25 mouse cellular contexts compared by ENCODE assay signal in genomic region chr8:123880821-123881350, GRCm38 (mm10). TPM values are rescaled to one million over a fixed set of nuclear protein-coding genes. Genes with fewer than 3 reads are reported as not detected.
A peak's percentile ranks its signal among the peaks of the same experiment; 100 is the strongest.
DNase-seq lines count a peak whose midpoint lies in the region; ATAC-seq and TF ChIP-seq lines count a peak whose summit lies in the region.
"Had no signal": no experiment of that assay in that cellular context is flagged by ENCODE, and none has a peak within 500 bp of the region (broad histone marks: within the 10 kb centered on the region; RNA-seq: fewer than 3 reads in every experiment).

No protein-coding gene starts in this region.

- ATAC-seq in intestine, postnatal 0 days = no peak
- ATAC-seq in intestine, embryonic 16.5 days = no peak
- no peak for ATAC-seq in liver, postnatal 0 days
- no peak for ATAC-seq in liver, embryonic 12.5 days
- no peak for ATAC-seq in heart, embryonic 12.5 days (ENCODE audit: insufficient number of reproducible peaks, low FRiP score)
- ATAC-seq: activated CD4-positive, CD25-positive, alpha-beta regulatory T cell, adult 4 months; hindbrain, embryonic 16.5 days; midbrain, embryonic 15.5 days had no signal

- 17% methylated on average over 4 of the region's 4 CpGs for WGBS in intestine, postnatal 0 days
- 27% methylated on average over 4 of the region's 4 CpGs for WGBS in intestine, embryonic 16.5 days
- 34% methylated on average over 4 of the region's 4 CpGs for WGBS in liver, postnatal 0 days (ENCODE audit: insufficient replicate concordance)
- 41% methylated on average over 4 of the region's 4 CpGs for WGBS in liver, embryonic 12.5 days (ENCODE audit: insufficient replicate concordance)
- 42% methylated on average over 4 of the region's 4 CpGs for WGBS in olfactory bulb, adult 2 months
- WGBS in heart, embryonic 12.5 days = 35% methylated on average over 4 of the region's 4 CpGs

- no peak for TF ChIP-seq POLR2A in bone marrow macrophage, adult 2 months (IDR thresholded peaks at IDR 0.05; ENCODE audit: borderline replicate concordance, low read depth, low read length)
- no peak for TF ChIP-seq POLR2A in olfactory bulb, adult 2 months (IDR thresholded peaks at IDR 0.05; ENCODE audit: insufficient read depth, low read depth, low read length)

- no peaks in the 10 kb centered on the region for H3K36me3 ChIP-seq in intestine, postnatal 0 days (ENCODE audit: control insufficient read depth, insufficient read depth)
- H3K36me3 ChIP-seq in intestine, embryonic 16.5 days (ENCODE audit: control insufficient read depth, insufficient read depth, low read length) = no peaks in the 10 kb centered on the region
- H3K36me3 ChIP-seq in liver, postnatal 0 days (replicated peaks; ENCODE audit: insufficient read depth, low read length) = no peaks in the 10 kb centered on the region
- no peaks in the 10 kb centered on the region for H3K36me3 ChIP-seq in liver, embryonic 12.5 days
- no peaks in the 10 kb centered on the region for H3K36me3 ChIP-seq in heart, embryonic 12.5 days
- H3K36me3 ChIP-seq: embryonic facial prominence, embryonic 10.5 days; heart, embryonic 10.5 days; limb, embryonic 13.5 days; liver, embryonic 15.5 days; midbrain, embryonic 15.5 days; neural tube, embryonic 13.5 days had no signal

- no peak overlapping the region for H3K27ac ChIP-seq in intestine, postnatal 0 days (ENCODE audit: low read depth, low read length)
- no peak overlapping the region for H3K27ac ChIP-seq in intestine, embryonic 16.5 days (ENCODE audit: low read length)
- H3K27ac ChIP-seq in liver, postnatal 0 days (ENCODE audit: low read depth) = no peak overlapping the region
- H3K27ac ChIP-seq in liver, embryonic 12.5 days = no peak overlapping the region
- H3K27ac ChIP-seq in bone marrow macrophage, adult 2 months (ENCODE audit: insufficient read depth, low read depth, low read length) = peak overlapping the region; percentile 32
- H3K27ac ChIP-seq in olfactory bulb, adult 2 months (ENCODE audit: insufficient read depth, low read depth, low read length) = peak overlapping the region; percentile 87
- H3K27ac ChIP-seq in heart, embryonic 12.5 days (ENCODE audit: poor library complexity, severe bottlenecking) = no peak overlapping the region
- H3K27ac ChIP-seq: embryonic facial prominence, embryonic 10.5 days; heart, embryonic 10.5 days; limb, embryonic 13.5 days; liver, embryonic 15.5 days; midbrain, embryonic 15.5 days; neural tube, embryonic 13.5 days had no signal

- no peaks in the 10 kb centered on the region for H3K27me3 ChIP-seq in intestine, postnatal 0 days (replicated peaks; ENCODE audit: control insufficient read depth, insufficient read depth, low read length)
- peaks cover 3% of the 10 kb centered on the region for H3K27me3 ChIP-seq in intestine, embryonic 16.5 days (replicated peaks; ENCODE audit: control insufficient read depth, insufficient read depth, low read length)
- H3K27me3 ChIP-seq in liver, postnatal 0 days (ENCODE audit: insufficient read depth, low read length) = 0 out of 2 replicates have a peak, but pooled peaks cover 6% of the 10 kb centered on the region
- peaks cover 48% of the 10 kb centered on the region for H3K27me3 ChIP-seq in liver, embryonic 12.5 days (replicated peaks)
- H3K27me3 ChIP-seq in heart, embryonic 12.5 days (replicated peaks) = peaks cover 12% of the 10 kb centered on the region

- no peak overlapping the region for H3K4me3 ChIP-seq in intestine, postnatal 0 days (ENCODE audit: low read depth, low read length)
- no peak overlapping the region for H3K4me3 ChIP-seq in intestine, embryonic 16.5 days (ENCODE audit: low read length)
- no peak overlapping the region for H3K4me3 ChIP-seq in liver, postnatal 0 days (ENCODE audit: low read depth, low read length)
- no peak overlapping the region for H3K4me3 ChIP-seq in liver, embryonic 12.5 days
- no peak overlapping the region for H3K4me3 ChIP-seq in bone marrow macrophage, adult 2 months (ENCODE audit: insufficient read depth, low read length)
- no peak overlapping the region for H3K4me3 ChIP-seq in olfactory bulb, adult 2 months (ENCODE audit: insufficient read depth, low read depth, low read length)
- H3K4me3 ChIP-seq in heart, embryonic 12.5 days = no peak overlapping the region
- H3K4me3 ChIP-seq: embryonic facial prominence, embryonic 10.5 days; heart, embryonic 10.5 days; limb, embryonic 13.5 days; liver, embryonic 15.5 days; megakaryocyte, embryonic 14.5 days; midbrain, embryonic 15.5 days; myocyte; neural tube, embryonic 13.5 days had no signal

- no peaks in the 10 kb centered on the region; the same call in 1 of the 2 replicates for H3K4me1 ChIP-seq in intestine, postnatal 0 days (replicated peaks; ENCODE audit: control insufficient read depth, insufficient read depth, low read length)
- peaks cover 7% of the 10 kb centered on the region for H3K4me1 ChIP-seq in intestine, embryonic 16.5 days (ENCODE audit: control insufficient read depth, insufficient read depth, low read length)
- H3K4me1 ChIP-seq in liver, postnatal 0 days (ENCODE audit: insufficient read depth) = no peaks in the 10 kb centered on the region
- H3K4me1 ChIP-seq in liver, embryonic 12.5 days = no peaks in the 10 kb centered on the region
- peaks cover 85% of the 10 kb centered on the region for H3K4me1 ChIP-seq in bone marrow macrophage, adult 2 months (ENCODE audit: control insufficient read depth, insufficient read depth, low read length)
- H3K4me1 ChIP-seq in olfactory bulb, adult 2 months (ENCODE audit: control insufficient read depth, insufficient read depth, low read length) = peaks cover 64% of the 10 kb centered on the region
- peaks cover 35% of the 10 kb centered on the region for H3K4me1 ChIP-seq in heart, embryonic 12.5 days (replicated peaks)
- H3K4me1 ChIP-seq: liver, embryonic 15.5 days had no signal

- H3K9ac ChIP-seq in intestine, postnatal 0 days (ENCODE audit: low read depth, low read length) = no peak overlapping the region
- no peak overlapping the region for H3K9ac ChIP-seq in intestine, embryonic 16.5 days (ENCODE audit: low read depth, low read length)
- H3K9ac ChIP-seq in liver, postnatal 0 days (replicated peaks) = no peak overlapping the region
- H3K9ac ChIP-seq in liver, embryonic 12.5 days = no peak overlapping the region
- no peak overlapping the region for H3K9ac ChIP-seq in heart, embryonic 12.5 days
- H3K9ac ChIP-seq: limb, embryonic 13.5 days; liver, embryonic 15.5 days; midbrain, embryonic 15.5 days; neural tube, embryonic 13.5 days had no signal

- no peak for TF ChIP-seq EP300 in liver, postnatal 0 days (IDR thresholded peaks at IDR 0.05; ENCODE audit: low read depth)

- no peak for DNase-seq in liver, postnatal 0 days
- DNase-seq: adrenal gland, postnatal 10 days; B cell, adult 2 months; cerebellum, adult 9-11 months; gastrocnemius, postnatal 10 days; kidney, adult 11 months; lung, postnatal 10 days; thymus, adult 2 months; thymus, postnatal 4 days had no signal

- TF ChIP-seq CTCF in intestine, postnatal 0 days (IDR thresholded peaks at IDR 0.05; ENCODE audit: low read depth) = peak; percentile 62
- TF ChIP-seq CTCF in liver, postnatal 0 days (IDR thresholded peaks at IDR 0.05; ENCODE audit: low read depth) = 0 out of 2 replicates have a peak, but pooled peaks have one; percentile 11
- no peak for TF ChIP-seq CTCF in bone marrow macrophage, adult 2 months (IDR thresholded peaks at IDR 0.05; ENCODE audit: low read depth, low read length)
- no peak for TF ChIP-seq CTCF in olfactory bulb, adult 2 months (IDR thresholded peaks at IDR 0.05; ENCODE audit: insufficient read depth, low read depth, low read length)

- H3K9me3 ChIP-seq in intestine, postnatal 0 days (ENCODE audit: control insufficient read depth) = no peaks in the 10 kb centered on the region
- no peaks in the 10 kb centered on the region for H3K9me3 ChIP-seq in intestine, embryonic 16.5 days (ENCODE audit: control insufficient read depth, low read length)
- H3K9me3 ChIP-seq in liver, postnatal 0 days (ENCODE audit: low read length) = no peaks in the 10 kb centered on the region
- H3K9me3 ChIP-seq in liver, embryonic 12.5 days (replicated peaks) = no peaks in the 10 kb centered on the region
- H3K9me3 ChIP-seq in heart, embryonic 12.5 days (replicated peaks) = no peaks in the 10 kb centered on the region
- H3K9me3 ChIP-seq: embryonic facial prominence, embryonic 10.5 days; heart, embryonic 10.5 days; limb, embryonic 13.5 days; liver, embryonic 15.5 days; megakaryocyte, embryonic 14.5 days; midbrain, embryonic 15.5 days; neural tube, embryonic 13.5 days had no signal

- H3K4me2 ChIP-seq in intestine, postnatal 0 days (replicated peaks; ENCODE audit: low read depth) = no peak overlapping the region
- H3K4me2 ChIP-seq in intestine, embryonic 16.5 days (ENCODE audit: low read depth, low read length) = no peak overlapping the region
- no peak overlapping the region for H3K4me2 ChIP-seq in liver, postnatal 0 days (ENCODE audit: low read depth, low read length)
- H3K4me2 ChIP-seq in liver, embryonic 12.5 days = no peak overlapping the region
- no peak overlapping the region for H3K4me2 ChIP-seq in heart, embryonic 12.5 days
- H3K4me2 ChIP-seq: limb, embryonic 13.5 days; liver, embryonic 15.5 days; midbrain, embryonic 15.5 days; neural tube, embryonic 13.5 days had no signal

RNA-seq across cellular contexts. Expression of gene Acta1, which starts 13.7 kb away (rescaled TPM):
- 2.7 and 7.6 TPM in 2 replicates for polyA plus RNA-seq in intestine, postnatal 0 days (2015; fragmentation: Nextera tagmentation; extraction: Ambion mirVana)
- 11.1 and 14.3 TPM in 2 replicates for polyA plus RNA-seq in intestine, embryonic 16.5 days (2015; fragmentation: Nextera tagmentation; extraction: Ambion mirVana)
- 18.6 and 358 TPM in 2 replicates for polyA plus RNA-seq in liver, postnatal 0 days (2015; fragmentation: Nextera tagmentation; extraction: Ambion mirVana)
- 2.1 and 4.9 TPM in 2 replicates for polyA plus RNA-seq in liver, embryonic 12.5 days (2016; fragmentation: Nextera tagmentation; extraction: Ambion mirVana)
- polyA plus RNA-seq in bone marrow macrophage, adult 2 months (2012; ENCODE audit: insufficient read depth, insufficient read length, missing spikeins) = 4.0 and 5.6 TPM in 2 replicates
- polyA plus RNA-seq in olfactory bulb, adult 2 months (2012; ENCODE audit: insufficient read depth, insufficient read length, low replicate concordance, missing spikeins) = not detected in 2 replicates
- polyA plus RNA-seq in heart, embryonic 12.5 days (2016; fragmentation: Nextera tagmentation; extraction: Ambion mirVana) = 481 and 483 TPM in 2 replicates

RNA-seq across cellular contexts. Expression of gene Ccsap, which starts 20.9 kb away (rescaled TPM):
- 1.5 and 1.8 TPM in 2 replicates for polyA plus RNA-seq in intestine, postnatal 0 days (2015; fragmentation: Nextera tagmentation; extraction: Ambion mirVana)
- polyA plus RNA-seq in intestine, embryonic 16.5 days (2015; fragmentation: Nextera tagmentation; extraction: Ambion mirVana) = 2.3 and 2.7 TPM in 2 replicates
- 1.2 and 1.5 TPM in 2 replicates for polyA plus RNA-seq in liver, postnatal 0 days (2015; fragmentation: Nextera tagmentation; extraction: Ambion mirVana)
- polyA plus RNA-seq in liver, embryonic 12.5 days (2016; fragmentation: Nextera tagmentation; extraction: Ambion mirVana) = 5.5 and 5.8 TPM in 2 replicates
- polyA plus RNA-seq in bone marrow macrophage, adult 2 months (2012; ENCODE audit: insufficient read depth, insufficient read length, missing spikeins) = 3.7 and 5.9 TPM in 2 replicates
- not detected in 2 replicates for polyA plus RNA-seq in olfactory bulb, adult 2 months (2012; ENCODE audit: insufficient read depth, insufficient read length, low replicate concordance, missing spikeins)
- polyA plus RNA-seq in heart, embryonic 12.5 days (2016; fragmentation: Nextera tagmentation; extraction: Ambion mirVana) = 3.3 and 4.1 TPM in 2 replicates

Comparison
In these comparisons a context has a peak if more than half of its experiments do, and no peak if none do; other contexts are left out.
1. H3K27ac ChIP-seq: peak in bone marrow macrophage, adult 2 months (single experiment) and olfactory bulb, adult 2 months (single experiment); none in intestine, postnatal 0 days (single experiment), intestine, embryonic 16.5 days (single experiment), liver, postnatal 0 days (single experiment), liver, embryonic 12.5 days (single experiment) and heart, embryonic 12.5 days (single experiment).
2. CTCF ChIP-seq: peak in intestine, postnatal 0 days (single experiment) and liver, postnatal 0 days (single experiment); none in bone marrow macrophage, adult 2 months (single experiment) and olfactory bulb, adult 2 months (single experiment).